Mouse (Mus musculus): ENCODE measurements at regions not wholly inside any gene's neighbourhood (a gene's known extent, or its start where the extent isn't known, plus 50 kb on each side); places are given as distances from the start of the nearest gene placed in this dataset.

- TF ChIP-seq CTCF (IDR thresholded peaks at IDR 0.05; ENCODE audit: insufficient read depth, low read length): no peak
- no peak for TF ChIP-seq POLR2A (IDR thresholded peaks at IDR 0.05; ENCODE audit: borderline replicate concordance, extremely low read depth, low read depth, low read length)
Observed at GRCm38 (mm10) chr12:77617552-77617951, 379.6 kb downstream of the Fut8 start.

Measured in lung, adult 2 months (tissue).